Mouse (Mus musculus): ENCODE data around the gene Dvl3. TPM values are rescaled to one million over a fixed set of nuclear protein-coding genes. Genes with fewer than 3 reads are reported as not detected.
"Not testable (repeated sequence)": the region's sequence is repeated elsewhere in the genome, so short reads cannot be mapped to it uniquely, and the experiment has no call there.

The Dvl3 gene
- polyA plus RNA-seq, 1 experiment from 2014 or later = 3.0 TPM

GRCm38 (mm10) chr16:20485061-20485460 is 31.7 kb upstream of the Dvl3 start:
- no peak for TF ChIP-seq CTCF (IDR thresholded peaks at IDR 0.05; ENCODE audit: low read depth)
- TF ChIP-seq EP300 (IDR thresholded peaks at IDR 0.05; ENCODE audit: low read depth) = no peak
- H3K27ac ChIP-seq (ENCODE audit: low read depth) = no peak overlapping the region
- H3K4me3 ChIP-seq (ENCODE audit: low read depth, low read length) = no peak overlapping the region
- H3K4me2 ChIP-seq (ENCODE audit: low read depth, low read length) = no peak overlapping the region
- no peak for ATAC-seq
- no peak for DNase-seq
- no peaks in the 10 kb centered on the region for H3K9me3 ChIP-seq (ENCODE audit: low read length)
- 47% methylated on average over 4 of the region's 4 CpGs for WGBS (ENCODE audit: insufficient replicate concordance)
- no peaks in the 10 kb centered on the region for H3K36me3 ChIP-seq (replicated peaks; ENCODE audit: insufficient read depth, low read length)
- H3K9ac ChIP-seq (replicated peaks) = no peak overlapping the region
- no peaks in the 10 kb centered on the region for H3K4me1 ChIP-seq (ENCODE audit: insufficient read depth)
- no peaks in the 10 kb centered on the region for H3K27me3 ChIP-seq (ENCODE audit: insufficient read depth, low read length)

DNA sequence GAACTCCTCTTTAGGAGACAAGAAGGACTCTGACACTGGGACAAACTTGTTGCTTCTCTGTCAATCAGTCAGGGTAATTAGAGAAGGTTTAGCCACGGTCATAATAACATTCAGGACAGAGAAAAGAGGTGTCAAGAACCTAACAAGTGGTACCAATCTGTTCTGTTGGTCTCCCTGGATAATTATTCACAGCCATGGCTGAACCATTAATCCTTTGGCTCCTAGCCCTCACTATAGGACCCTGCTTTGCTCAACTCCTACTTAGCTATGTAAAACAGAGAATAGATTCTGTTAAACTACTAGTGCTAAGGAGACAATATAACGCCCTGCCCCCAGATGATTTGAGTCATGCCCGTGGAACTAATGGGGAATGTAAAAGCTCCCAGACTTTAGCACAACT is 30.7 kb upstream of the Dvl3 start:
- H3K27ac ChIP-seq (ENCODE audit: low read depth) = no peak overlapping the region
- H3K4me2 ChIP-seq (ENCODE audit: low read depth, low read length) = no peak overlapping the region
- H3K9me3 ChIP-seq (ENCODE audit: low read length) = no peaks in the 10 kb centered on the region
- H3K4me3 ChIP-seq (ENCODE audit: low read depth, low read length) = no peak overlapping the region
- TF ChIP-seq CTCF (IDR thresholded peaks at IDR 0.05; ENCODE audit: low read depth) (no peak), EP300 (IDR thresholded peaks at IDR 0.05; ENCODE audit: low read depth) (no peak)
- no peaks in the 10 kb centered on the region for H3K27me3 ChIP-seq (ENCODE audit: insufficient read depth, low read length)
- no peak overlapping the region for H3K9ac ChIP-seq (replicated peaks)
- no peak for DNase-seq
- no peaks in the 10 kb centered on the region for H3K4me1 ChIP-seq (ENCODE audit: insufficient read depth)
- no peaks in the 10 kb centered on the region for H3K36me3 ChIP-seq (replicated peaks; ENCODE audit: insufficient read depth, low read length)
- ATAC-seq = no peak
- WGBS (ENCODE audit: insufficient replicate concordance) = 65% methylated on average over 3 of the region's 3 CpGs

DNA sequence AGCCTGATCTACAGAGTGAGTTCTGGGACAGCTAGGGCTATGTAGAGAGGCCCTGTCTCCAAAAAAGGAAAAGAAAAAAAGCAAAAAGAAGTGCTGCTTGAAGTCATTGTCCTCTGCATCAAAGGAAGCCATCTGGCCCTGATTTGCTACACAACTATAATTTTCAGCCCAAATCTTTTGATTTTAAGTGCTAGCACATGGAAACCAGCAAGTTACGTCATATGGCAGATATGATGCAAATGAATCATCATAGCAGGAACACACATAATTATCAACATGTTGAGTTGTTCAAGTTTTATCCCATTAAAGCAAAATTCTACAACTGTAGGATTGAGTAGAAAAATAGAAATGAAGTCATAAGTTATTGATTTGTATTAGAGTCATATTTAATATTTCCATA is 28.6 kb upstream of the Dvl3 start:
- no peaks in the 10 kb centered on the region for H3K4me1 ChIP-seq (ENCODE audit: insufficient read depth)
- no peaks in the 10 kb centered on the region for H3K9me3 ChIP-seq (ENCODE audit: low read length)
- TF ChIP-seq EP300 (IDR thresholded peaks at IDR 0.05; ENCODE audit: low read depth) = no peak
- DNase-seq (no peak), ATAC-seq (no peak)
- H3K36me3 ChIP-seq (replicated peaks; ENCODE audit: insufficient read depth, low read length) = no peaks in the 10 kb centered on the region
- no peak overlapping the region for H3K4me2 ChIP-seq (ENCODE audit: low read depth, low read length)
- no peak overlapping the region for H3K9ac ChIP-seq (replicated peaks)
- H3K4me3 ChIP-seq (ENCODE audit: low read depth, low read length) = no peak overlapping the region
- no peak overlapping the region for H3K27ac ChIP-seq (ENCODE audit: low read depth)
- no peaks in the 10 kb centered on the region for H3K27me3 ChIP-seq (ENCODE audit: insufficient read depth, low read length)
- WGBS (ENCODE audit: insufficient replicate concordance) = 80% methylated on average over 1 of the region's 1 CpGs

DNA sequence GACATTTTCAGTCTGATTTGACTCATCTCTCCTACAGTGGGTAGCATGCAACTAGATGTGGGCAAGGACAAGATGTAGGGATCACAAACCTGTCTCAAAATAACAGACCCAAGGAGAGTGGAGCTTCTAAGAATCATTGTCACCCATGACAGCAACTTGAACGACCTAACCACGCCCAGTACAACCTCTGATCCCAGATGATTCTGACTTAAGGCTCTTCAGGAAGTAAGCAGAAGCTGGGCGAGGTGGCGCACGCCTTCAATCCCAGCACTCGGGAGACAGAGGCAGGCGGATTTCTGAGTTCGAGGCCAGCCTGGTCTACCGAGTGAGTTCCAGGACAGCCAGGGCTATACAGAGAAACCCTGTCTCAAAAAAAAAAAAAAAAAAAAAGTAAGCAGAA is 28.0 kb upstream of the Dvl3 start:
- DNase-seq; H3K9me3 ChIP-seq (ENCODE audit: low read length); H3K36me3 ChIP-seq (replicated peaks; ENCODE audit: insufficient read depth, low read length); H3K27me3 ChIP-seq (ENCODE audit: insufficient read depth, low read length); ATAC-seq; H3K4me2 ChIP-seq (ENCODE audit: low read depth, low read length); H3K4me1 ChIP-seq (ENCODE audit: insufficient read depth); H3K9ac ChIP-seq (replicated peaks); H3K4me3 ChIP-seq (ENCODE audit: low read depth, low read length); H3K27ac ChIP-seq (ENCODE audit: low read depth): not testable (repeated sequence)
- 65% methylated on average over 9 of the region's 9 CpGs for WGBS (ENCODE audit: insufficient replicate concordance)

- H3K36me3 ChIP-seq (replicated peaks; ENCODE audit: insufficient read depth, low read length) = no peaks in the 10 kb centered on the region
- 65% methylated on average over 2 of the region's 2 CpGs for WGBS (ENCODE audit: insufficient replicate concordance)
- H3K4me3 ChIP-seq (ENCODE audit: low read depth, low read length) = no peak overlapping the region
- no peak overlapping the region for H3K4me2 ChIP-seq (ENCODE audit: low read depth, low read length)
- TF ChIP-seq EP300 (IDR thresholded peaks at IDR 0.05; ENCODE audit: low read depth) = no peak
- no peak for TF ChIP-seq CTCF (IDR thresholded peaks at IDR 0.05; ENCODE audit: low read depth)
- H3K4me1 ChIP-seq (ENCODE audit: insufficient read depth) = no peaks in the 10 kb centered on the region
- no peak overlapping the region for H3K27ac ChIP-seq (ENCODE audit: low read depth)
- no peaks in the 10 kb centered on the region for H3K27me3 ChIP-seq (ENCODE audit: insufficient read depth, low read length)
- DNase-seq (no peak), ATAC-seq (no peak)
- no peak overlapping the region for H3K9ac ChIP-seq (replicated peaks)
- no peaks in the 10 kb centered on the region for H3K9me3 ChIP-seq (ENCODE audit: low read length)
These were observed 27.5 kb upstream of the Dvl3 start for GRCm38 (mm10) chr16:20489233-20489632.

DNA sequence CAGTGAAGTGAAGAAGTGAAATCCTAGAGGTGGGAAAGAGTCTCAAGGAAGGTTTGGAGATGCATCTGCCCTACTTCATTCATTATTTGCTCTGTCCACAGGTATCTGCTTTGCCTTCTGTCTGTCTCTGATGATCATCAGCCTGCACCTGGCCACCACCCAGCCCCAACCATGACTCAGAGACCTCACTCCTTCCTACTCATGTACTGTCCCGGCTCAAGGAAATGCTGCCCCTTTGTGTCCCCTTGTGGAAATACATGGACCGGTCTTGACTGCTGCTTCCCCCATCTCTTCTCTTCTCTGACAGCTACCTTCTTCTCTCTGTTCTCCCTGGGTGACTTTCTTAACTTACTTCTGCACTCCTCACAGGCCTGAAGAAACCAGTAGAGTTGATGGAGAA is 26.2 kb upstream of the Dvl3 start:
- H3K4me3 ChIP-seq (ENCODE audit: low read depth, low read length) = no peak overlapping the region
- no peak overlapping the region for H3K4me2 ChIP-seq (ENCODE audit: low read depth, low read length)
- no peaks in the 10 kb centered on the region for H3K27me3 ChIP-seq (ENCODE audit: insufficient read depth, low read length)
- ATAC-seq (peak; percentile 36; the same call in 1 of the 2 replicates), DNase-seq (no peak)
- H3K36me3 ChIP-seq (replicated peaks; ENCODE audit: insufficient read depth, low read length) = no peaks in the 10 kb centered on the region
- 44% methylated on average over 2 of the region's 2 CpGs for WGBS (ENCODE audit: insufficient replicate concordance)
- no peaks in the 10 kb centered on the region for H3K4me1 ChIP-seq (ENCODE audit: insufficient read depth)
- H3K9ac ChIP-seq (replicated peaks) = no peak overlapping the region
- no peaks in the 10 kb centered on the region for H3K9me3 ChIP-seq (ENCODE audit: low read length)
- no peak for TF ChIP-seq EP300 (IDR thresholded peaks at IDR 0.05; ENCODE audit: low read depth)
- TF ChIP-seq CTCF (IDR thresholded peaks at IDR 0.05; ENCODE audit: low read depth) = peak; percentile 42
- H3K27ac ChIP-seq (ENCODE audit: low read depth) = no peak overlapping the region

DNA sequence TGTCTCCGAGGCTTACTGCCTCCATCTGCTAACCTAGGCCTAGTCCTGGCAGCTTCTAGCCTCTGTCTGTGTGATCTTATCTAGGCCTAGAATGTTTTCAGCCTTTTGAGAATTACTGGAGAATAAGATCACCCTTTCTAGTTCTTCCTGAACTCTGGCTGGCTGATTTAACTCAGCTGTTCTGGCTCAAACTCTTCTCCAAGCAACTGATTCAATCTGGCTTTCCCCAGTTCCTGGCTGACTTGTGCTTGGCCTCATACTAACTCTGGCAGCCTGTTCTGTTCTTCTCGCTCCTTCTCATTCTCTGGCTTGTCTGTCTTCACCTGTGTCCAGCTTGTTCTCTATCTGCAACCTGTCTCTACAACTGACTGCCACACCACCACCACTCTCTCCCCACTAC is 25.5 kb upstream of the Dvl3 start:
- Histone ChIP-seq H3K9me3 (ENCODE audit: low read length) (no peaks in the 10 kb centered on the region), H3K4me1 (ENCODE audit: insufficient read depth) (no peaks in the 10 kb centered on the region), H3K9ac (replicated peaks) (no peak overlapping the region), H3K4me2 (ENCODE audit: low read depth, low read length) (no peak overlapping the region), H3K27ac (ENCODE audit: low read depth) (no peak overlapping the region), H3K4me3 (ENCODE audit: low read depth, low read length) (no peak overlapping the region), H3K36me3 (replicated peaks; ENCODE audit: insufficient read depth, low read length) (no peaks in the 10 kb centered on the region), H3K27me3 (ENCODE audit: insufficient read depth, low read length) (no peaks in the 10 kb centered on the region)
- DNase-seq = no peak
- ATAC-seq = no peak
- 65% methylated on average over 2 of the region's 2 CpGs for WGBS (ENCODE audit: insufficient replicate concordance)
- TF ChIP-seq EP300 (IDR thresholded peaks at IDR 0.05; ENCODE audit: low read depth) (no peak), CTCF (IDR thresholded peaks at IDR 0.05; ENCODE audit: low read depth) (no peak)
